Mouse (Mus musculus): ENCODE measurements around the gene Gm45717. TPM values are rescaled to one million over a fixed set of nuclear protein-coding genes. Genes with fewer than 3 reads are reported as not detected.
A peak's percentile ranks its signal among the peaks of the same experiment; 100 is the strongest.

Gm45717 gene
- total and polyA plus RNA-seq, 2 experiments from 2014 or later = not detected

- H3K36me3 ChIP-seq (ENCODE audit: insufficient read depth, low read length) = no peaks in the 10 kb centered on the region
- no peaks in the 10 kb centered on the region for H3K9me3 ChIP-seq (ENCODE audit: low read length)
- no peak overlapping the region for H3K4me2 ChIP-seq (ENCODE audit: low read depth, low read length, poor library complexity, severe bottlenecking)
- no peak overlapping the region for H3K4me3 ChIP-seq (ENCODE audit: low read depth, low read length)
- DNase-seq (ENCODE audit: low spot score) (no peak), ATAC-seq (ENCODE audit: low FRiP score) (no peak)
- no peaks in the 10 kb centered on the region; the same call in 1 of the 2 replicates for H3K4me1 ChIP-seq (ENCODE audit: insufficient read depth, low read length)
- H3K9ac ChIP-seq (replicated peaks; ENCODE audit: low read length, poor library complexity, severe bottlenecking) = no peak overlapping the region
- no peak for TF ChIP-seq CTCF (IDR thresholded peaks at IDR 0.05)
- H3K27ac ChIP-seq (ENCODE audit: low read depth, low read length) = no peak overlapping the region
- no peaks in the 10 kb centered on the region for H3K27me3 ChIP-seq (ENCODE audit: insufficient read depth, low read length)
- 94% methylated on average over 10 of the region's 10 CpGs for WGBS
Measured at GRCm38 (mm10) chr7:140942811-140943210, 12.9 kb downstream of the Gm45717 start.

DNA sequence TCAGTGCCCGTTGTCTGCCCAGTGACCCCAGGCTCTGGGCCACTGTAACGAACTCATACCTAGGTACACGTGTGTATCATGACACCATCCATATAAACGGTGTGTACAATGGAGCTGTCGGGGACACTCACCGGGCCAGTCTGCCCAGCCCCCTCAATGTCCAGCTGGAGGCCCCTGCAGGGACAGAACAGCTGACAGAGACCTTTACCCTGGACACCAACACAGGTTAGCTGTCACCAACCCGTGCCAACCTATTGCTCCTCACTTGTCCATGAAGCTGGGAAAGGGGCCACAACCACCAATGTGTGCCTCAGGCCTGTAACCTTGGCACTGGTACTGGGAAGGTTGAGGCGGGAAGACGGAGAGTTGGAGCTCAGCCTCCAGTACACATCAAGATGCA, 13.4 kb downstream of the Gm45717 start:
- Histone ChIP-seq H3K27me3 (ENCODE audit: insufficient read depth, low read length) (no peaks in the 10 kb centered on the region), H3K9ac (replicated peaks; ENCODE audit: low read length, poor library complexity, severe bottlenecking) (no peak overlapping the region; the same call in 1 of the 2 replicates), H3K9me3 (ENCODE audit: low read length) (no peaks in the 10 kb centered on the region), H3K36me3 (ENCODE audit: insufficient read depth, low read length) (no peaks in the 10 kb centered on the region), H3K4me3 (ENCODE audit: low read depth, low read length) (no peak overlapping the region), H3K27ac (ENCODE audit: low read depth, low read length) (0 out of 2 replicates have a peak overlapping the region, but pooled peaks have one; percentile 38), H3K4me1 (ENCODE audit: insufficient read depth, low read length) (no peaks in the 10 kb centered on the region; the same call in 1 of the 2 replicates), H3K4me2 (ENCODE audit: low read depth, low read length, poor library complexity, severe bottlenecking) (peak overlapping the region; percentile 48)
- DNase-seq (ENCODE audit: low spot score) (no peak), ATAC-seq (ENCODE audit: low FRiP score) (no peak)
- TF ChIP-seq CTCF (IDR thresholded peaks at IDR 0.05) = no peak
- WGBS = 66% methylated on average over 9 of the region's 9 CpGs

- Histone ChIP-seq H3K4me2 (ENCODE audit: low read depth, low read length, poor library complexity, severe bottlenecking) (peak within 1 kb of the TSS; percentile 48), H3K27ac (ENCODE audit: low read depth, low read length) (peak within 1 kb of the TSS; percentile 38; the same call in 1 of the 2 replicates), H3K4me1 (ENCODE audit: insufficient read depth, low read length) (no peaks in the 10 kb centered on the region; the same call in 1 of the 2 replicates), H3K4me3 (ENCODE audit: low read depth, low read length) (peak within 1 kb of the TSS; percentile 29), H3K9me3 (ENCODE audit: low read length) (no peaks in the 10 kb centered on the region), H3K27me3 (ENCODE audit: insufficient read depth, low read length) (no peaks in the 10 kb centered on the region), H3K36me3 (ENCODE audit: insufficient read depth, low read length) (no peaks in the 10 kb centered on the region), H3K9ac (replicated peaks; ENCODE audit: low read length, poor library complexity, severe bottlenecking) (peak within 1 kb of the TSS; percentile 20; the same call in 1 of the 2 replicates)
- peak; percentile 70 for DNase-seq (ENCODE audit: low spot score)
- ATAC-seq (ENCODE audit: low FRiP score) = peak; percentile 86
- 4% methylated on average over 33 of the region's 33 CpGs for WGBS
- peak; percentile 83 for TF ChIP-seq CTCF (IDR thresholded peaks at IDR 0.05)
Measured at GRCm38 (mm10) chr7:140941222-140942051, 14.3 kb downstream of the Gm45717 start, which contains the start of gene Pgghg. TSS of gene Pgghg (plus strand) at chr7:140941391.

DNA sequence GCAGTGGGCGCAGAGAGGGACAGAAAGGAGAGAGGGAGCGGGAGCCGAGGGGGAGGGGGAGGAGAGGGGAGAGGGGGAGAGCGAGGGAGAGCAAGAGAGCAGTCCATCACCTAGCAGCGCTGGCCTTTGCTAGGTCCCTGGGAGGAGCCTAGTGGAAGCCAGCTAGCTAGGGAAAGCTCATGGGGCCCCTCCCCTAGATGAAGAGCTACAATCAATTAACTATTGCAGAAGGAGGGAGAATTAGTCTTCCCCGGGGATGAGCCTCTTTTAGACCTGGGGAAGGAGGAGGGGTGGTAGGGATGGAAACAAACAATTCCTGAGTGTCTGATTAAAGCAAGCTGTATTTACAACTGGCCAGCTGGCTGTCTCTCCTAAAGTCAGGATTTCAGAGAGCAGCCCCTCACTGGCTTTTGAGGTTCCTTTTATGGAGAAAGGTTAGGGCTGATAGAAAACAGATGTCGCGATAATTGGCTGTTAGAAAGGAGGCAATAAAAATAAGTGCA, 16.0 kb downstream of the Gm45717 start:
- no peaks in the 10 kb centered on the region for H3K36me3 ChIP-seq (ENCODE audit: insufficient read depth, low read length)
- H3K4me2 ChIP-seq (ENCODE audit: low read depth, low read length, poor library complexity, severe bottlenecking) = no peak overlapping the region; the same call in 1 of the 2 replicates
- 21% methylated on average over 7 of the region's 8 CpGs for WGBS
- DNase-seq (ENCODE audit: low spot score) (no peak), ATAC-seq (ENCODE audit: low FRiP score) (no peak; the same call in 1 of the 2 replicates)
- no peaks in the 10 kb centered on the region for H3K27me3 ChIP-seq (ENCODE audit: insufficient read depth, low read length)
- no peak overlapping the region for H3K4me3 ChIP-seq (ENCODE audit: low read depth, low read length)
- H3K4me1 ChIP-seq (ENCODE audit: insufficient read depth, low read length) = no peaks in the 10 kb centered on the region; the same call in 1 of the 2 replicates
- no peaks in the 10 kb centered on the region for H3K9me3 ChIP-seq (ENCODE audit: low read length)
- H3K27ac ChIP-seq (ENCODE audit: low read depth, low read length) = no peak overlapping the region
- H3K9ac ChIP-seq (replicated peaks; ENCODE audit: low read length, poor library complexity, severe bottlenecking) = no peak overlapping the region
- no peak for TF ChIP-seq CTCF (IDR thresholded peaks at IDR 0.05)

GRCm38 (mm10) chr7:140938896-140939295, 16.8 kb downstream of the Gm45717 start:
- Histone ChIP-seq H3K4me2 (ENCODE audit: low read depth, low read length, poor library complexity, severe bottlenecking) (no peak overlapping the region), H3K27ac (ENCODE audit: low read depth, low read length) (no peak overlapping the region), H3K27me3 (ENCODE audit: insufficient read depth, low read length) (no peaks in the 10 kb centered on the region), H3K9me3 (ENCODE audit: low read length) (no peaks in the 10 kb centered on the region), H3K4me1 (ENCODE audit: insufficient read depth, low read length) (no peaks in the 10 kb centered on the region; the same call in 1 of the 2 replicates), H3K9ac (replicated peaks; ENCODE audit: low read length, poor library complexity, severe bottlenecking) (no peak overlapping the region), H3K36me3 (ENCODE audit: insufficient read depth, low read length) (no peaks in the 10 kb centered on the region), H3K4me3 (ENCODE audit: low read depth, low read length) (no peak overlapping the region)
- ATAC-seq (ENCODE audit: low FRiP score) (no peak), DNase-seq (ENCODE audit: low spot score) (no peak)
- TF ChIP-seq CTCF (IDR thresholded peaks at IDR 0.05) = no peak
- WGBS = 19% methylated on average over 2 of the region's 2 CpGs

- no peak overlapping the region for H3K4me2 ChIP-seq (ENCODE audit: low read depth, low read length, poor library complexity, severe bottlenecking)
- no peak overlapping the region for H3K4me3 ChIP-seq (ENCODE audit: low read depth, low read length)
- H3K9me3 ChIP-seq (ENCODE audit: low read length) = no peaks in the 10 kb centered on the region
- no peaks in the 10 kb centered on the region for H3K36me3 ChIP-seq (ENCODE audit: insufficient read depth, low read length)
- no peak overlapping the region for H3K27ac ChIP-seq (ENCODE audit: low read depth, low read length)
- ATAC-seq (ENCODE audit: low FRiP score) = no peak
- no peak overlapping the region for H3K9ac ChIP-seq (replicated peaks; ENCODE audit: low read length, poor library complexity, severe bottlenecking)
- TF ChIP-seq CTCF (IDR thresholded peaks at IDR 0.05) = peak; percentile 35; the same call in 1 of the 2 replicates
- WGBS = 37% methylated on average over 3 of the region's 3 CpGs
- DNase-seq (ENCODE audit: low spot score) = no peak
- H3K4me1 ChIP-seq (ENCODE audit: insufficient read depth, low read length) = no peaks in the 10 kb centered on the region; the same call in 1 of the 2 replicates
- H3K27me3 ChIP-seq (ENCODE audit: insufficient read depth, low read length) = no peaks in the 10 kb centered on the region
Measured at GRCm38 (mm10) chr7:140938436-140938835, 17.3 kb downstream of the Gm45717 start.

All from midbrain, postnatal 0 days (tissue).